Mouse (Mus musculus) gastrocnemius, postnatal 25 days (tissue): ENCODE measurements around the gene Oscp1. TPM values are rescaled to one million over a fixed set of nuclear protein-coding genes. Genes with fewer than 3 reads are reported as not detected.
A peak's percentile ranks its signal among the peaks of the same experiment; 100 is the strongest.

ENCODE experiments used
- DNase-seq: peaks from one replicate; pipeline ENCODE4 v3.0.0; 2022
- long read RNA-seq, 2 experiments: library from polyadenylated mRNA; stranded (forward); transcript quantifications; one replicate each; pipeline ENCODE4 v2.0.0; 2021
- total RNA-seq, 2 experiments: library from RNA; stranded (reverse); gene quantifications; 1 replicate in 1 of 2; 2 replicates in 1 of 2; pipeline ENCODE4 v1.2.3; 2021

The Oscp1 gene
- 1 to 10 TPM in 1 of 2 experiments, under 1 TPM in 1; 0.72 to 2.2 TPM for total RNA-seq
- long read RNA-seq, experiment 1, partial matches to known transcripts: 1 of 1 reads
- long read RNA-seq, experiment 1, other reads (novel, unspliced or antisense): 0 of 1 reads
- long read RNA-seq, experiment 2, full-length matches to known transcripts: 2 of 3 reads
- long read RNA-seq, experiment 2, partial matches to known transcripts: 0 of 3 reads
- long read RNA-seq, experiment 2, other reads (novel, unspliced or antisense): 1 of 3 reads

DNA sequence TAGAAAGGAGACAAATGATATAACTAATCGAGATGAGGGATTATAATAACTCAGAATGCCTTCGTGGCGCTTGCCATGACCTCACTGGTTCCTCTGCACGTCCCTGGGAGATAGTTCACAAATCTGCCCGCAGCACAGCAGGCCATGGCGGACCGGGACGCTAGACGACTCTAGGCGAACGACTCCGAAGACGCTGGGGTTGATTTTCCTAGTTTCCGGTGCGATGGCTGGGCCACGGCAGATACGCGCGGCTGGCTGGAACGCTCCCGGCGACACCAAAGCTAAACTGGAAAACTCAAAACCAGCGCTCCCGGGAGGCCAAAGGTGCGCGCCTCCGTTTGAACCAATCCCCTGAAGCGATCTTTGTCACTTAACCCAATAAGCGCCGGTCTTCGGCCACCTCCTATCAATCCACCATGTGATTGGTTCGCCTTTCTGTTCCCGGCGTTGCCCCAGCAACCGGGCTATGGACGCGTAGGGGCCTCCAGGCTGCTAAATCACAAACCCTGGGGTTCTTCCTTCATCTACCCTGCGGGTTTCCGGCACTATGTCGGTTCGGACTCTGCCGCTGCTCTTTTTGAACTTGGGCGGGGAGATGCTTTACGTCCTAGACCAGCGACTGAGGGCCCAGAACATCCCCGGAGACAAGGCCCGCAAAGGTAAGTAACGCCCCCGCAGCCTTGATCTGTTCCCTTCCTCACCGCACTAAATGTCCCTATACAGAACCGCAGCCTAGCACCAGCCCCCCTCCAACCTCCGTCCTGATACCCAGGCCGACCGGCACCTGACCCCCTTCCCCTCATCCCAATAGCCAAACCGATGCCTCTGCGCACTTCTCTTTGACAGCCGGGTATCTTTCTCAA is at the start of gene Oscp1:
Oscp1 (plus strand) TSS at position 432 of the 863 bp plus-strand sequence.
- peak; percentile 86 for DNase-seq

DNA sequence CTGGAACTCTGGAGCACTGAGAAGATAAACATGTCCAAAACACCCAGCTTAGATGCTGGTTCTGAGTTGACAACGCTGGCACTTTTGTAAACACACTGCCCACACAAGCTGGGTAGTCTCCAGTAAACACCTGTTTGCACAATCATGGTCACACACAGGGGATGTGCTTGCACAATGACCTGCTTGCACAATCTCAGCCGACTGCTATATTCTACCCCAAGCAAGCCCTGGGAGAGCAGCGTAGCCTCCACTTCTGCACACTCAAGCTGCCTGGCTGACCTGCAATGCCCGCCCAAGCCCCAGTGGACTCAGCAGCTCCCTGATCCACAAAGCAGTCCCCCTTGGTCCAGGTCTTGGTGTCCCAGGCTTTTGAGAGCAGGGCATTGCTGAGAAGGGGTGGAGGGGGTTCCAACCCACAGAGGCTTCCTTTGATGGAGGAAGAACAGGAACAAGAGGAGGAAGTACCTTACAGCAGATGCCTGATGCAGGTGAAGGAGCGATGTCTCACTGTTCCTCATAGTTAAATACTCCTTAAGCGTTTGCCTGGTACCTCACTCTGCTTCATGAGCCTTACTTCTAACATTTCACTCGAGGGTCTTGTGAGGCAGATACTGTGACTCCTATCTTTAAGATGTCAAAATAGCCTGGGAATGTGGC is 40.6 kb upstream of the Oscp1 start:
- no peak for DNase-seq

DNA sequence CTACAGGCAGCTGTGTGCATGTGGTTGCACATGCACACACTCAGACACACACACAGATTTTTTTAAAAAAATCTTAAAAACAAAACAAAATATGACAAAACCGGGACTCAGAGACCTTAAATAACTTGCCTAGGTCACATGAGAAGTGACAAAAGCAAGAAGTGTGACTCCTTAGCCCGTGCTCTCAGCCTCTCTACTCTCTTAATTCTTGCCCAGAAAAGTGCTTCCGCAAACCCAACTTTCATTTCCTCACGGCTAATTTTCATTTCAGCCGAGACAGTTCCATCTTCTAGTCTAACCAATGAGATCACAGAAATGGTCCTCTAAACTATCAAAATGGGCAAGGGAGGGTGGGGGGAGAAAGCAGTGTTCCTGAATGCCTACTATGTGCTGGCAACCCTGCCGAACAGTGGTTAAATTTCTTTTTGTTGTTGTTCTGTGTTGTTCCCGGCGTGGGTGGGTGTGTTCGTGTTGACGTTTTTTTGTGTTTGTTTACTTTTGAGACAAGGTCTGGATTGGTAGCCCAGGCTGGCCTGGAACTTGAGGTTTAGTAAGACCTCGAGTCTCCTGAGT is 39.3 kb upstream of the Oscp1 start:
- DNase-seq: no peak

DNA sequence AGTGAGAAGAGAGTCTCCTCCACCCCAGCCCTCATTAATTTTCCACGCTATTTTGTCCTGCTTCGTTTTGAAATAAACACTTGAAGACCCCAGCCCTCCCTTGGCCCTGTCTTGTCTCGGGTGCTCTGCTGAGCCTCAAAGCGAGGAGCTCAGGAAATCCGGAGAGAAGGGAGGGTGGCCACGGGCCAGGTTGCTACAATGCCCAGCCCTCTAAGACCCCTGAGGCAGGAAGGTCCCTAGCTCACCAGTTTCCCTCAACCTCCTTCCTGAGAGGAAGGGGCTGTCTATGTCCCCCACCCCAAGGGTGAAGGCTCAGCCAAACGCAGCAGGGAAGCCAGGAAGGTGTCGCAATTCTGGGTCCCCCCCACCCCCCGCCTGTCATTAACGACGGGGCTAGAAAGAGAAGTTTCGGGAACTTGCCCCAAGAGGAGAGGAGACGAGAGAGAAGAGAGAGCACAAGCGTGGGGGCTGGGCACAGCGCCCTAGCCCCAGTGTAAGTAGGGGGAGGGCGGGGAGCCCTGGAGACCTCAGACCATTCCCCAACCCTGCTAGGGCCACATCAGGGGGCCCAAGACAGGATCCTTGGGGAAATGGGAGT is 34.0 kb upstream of the Oscp1 start, which contains the start of gene Csf3r:
Csf3r (plus strand) TSS at position 248 of the 598 bp plus-strand sequence.
- no peak for DNase-seq

DNA sequence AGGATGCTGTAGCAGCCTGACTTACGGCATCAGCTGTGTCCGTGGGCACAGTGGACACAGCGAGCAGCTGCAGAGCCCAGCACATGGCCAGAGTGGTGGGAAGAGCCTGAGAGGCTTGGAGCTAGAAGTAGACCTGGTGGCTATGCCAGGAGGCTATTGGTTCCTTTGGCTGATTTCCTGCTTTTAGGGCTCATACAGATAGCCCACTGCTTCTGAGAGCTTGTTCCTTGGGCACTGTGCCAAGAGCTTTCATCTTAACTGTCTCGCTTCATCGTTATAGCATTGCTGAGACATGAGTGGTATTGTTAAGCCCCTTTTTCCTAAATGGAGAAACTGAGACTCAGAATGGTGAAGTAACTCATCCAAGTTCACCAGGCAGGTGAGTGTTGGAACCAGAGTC is 32.6 kb upstream of the Oscp1 start:
- DNase-seq: no peak

DNA sequence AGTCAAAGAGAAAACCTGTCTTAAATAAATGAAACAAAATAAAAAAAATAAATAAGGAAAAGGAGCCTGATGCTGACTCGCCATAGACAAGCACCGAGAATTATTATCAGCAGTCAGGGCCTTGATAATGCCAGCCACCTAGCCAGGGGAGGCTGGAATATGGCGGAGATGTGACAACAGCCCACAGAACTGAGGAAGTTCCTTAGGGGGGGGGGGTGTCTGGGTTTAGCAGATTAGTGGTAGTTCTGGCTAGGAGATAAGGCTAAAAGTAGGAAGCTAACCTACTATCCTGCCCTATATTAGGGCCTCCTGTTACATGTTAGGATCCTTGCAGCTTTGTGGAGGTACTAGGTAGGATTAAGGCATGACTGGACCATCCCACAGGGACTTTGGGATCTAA is 30.4 kb upstream of the Oscp1 start:
- no peak for DNase-seq

DNA sequence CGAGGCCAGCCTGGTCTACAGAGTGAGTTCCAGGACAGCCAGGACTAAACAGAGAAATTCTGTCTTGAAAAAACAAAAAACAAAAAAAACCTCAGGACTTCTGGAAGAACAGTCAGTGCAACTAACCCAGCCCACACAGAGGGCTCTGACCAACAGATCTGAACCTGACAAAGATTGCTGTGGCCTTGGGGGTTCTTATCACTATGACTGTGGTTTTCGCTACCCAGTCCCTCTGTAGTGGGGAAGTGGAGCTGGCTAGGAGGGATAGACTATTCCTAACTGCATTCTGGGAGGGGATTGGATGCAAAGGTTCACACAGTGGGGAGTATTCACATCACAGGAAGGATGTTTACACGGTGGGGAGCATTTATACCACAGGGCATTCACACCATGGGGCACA is 29.3 kb upstream of the Oscp1 start:
- no peak for DNase-seq

DNA sequence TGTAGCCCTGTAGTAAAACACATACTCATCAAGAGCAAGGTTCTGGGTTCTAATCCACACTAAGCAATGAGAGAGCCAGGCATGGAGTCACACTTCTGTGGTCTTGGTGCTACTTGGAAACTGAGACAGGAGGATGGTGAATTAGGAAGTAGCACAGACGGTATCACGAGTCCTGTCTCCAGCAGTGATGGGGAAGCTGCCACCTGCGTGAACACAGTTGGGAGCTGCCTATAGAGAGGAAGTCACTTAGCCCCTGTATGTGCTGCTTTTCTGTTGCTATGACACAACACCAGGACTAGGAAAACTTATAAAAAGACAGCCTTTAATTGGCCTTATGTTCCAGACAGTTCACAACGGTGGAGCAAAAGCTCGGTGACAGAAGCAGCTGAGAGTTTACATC is 27.7 kb upstream of the Oscp1 start:
- no peak for DNase-seq

DNA sequence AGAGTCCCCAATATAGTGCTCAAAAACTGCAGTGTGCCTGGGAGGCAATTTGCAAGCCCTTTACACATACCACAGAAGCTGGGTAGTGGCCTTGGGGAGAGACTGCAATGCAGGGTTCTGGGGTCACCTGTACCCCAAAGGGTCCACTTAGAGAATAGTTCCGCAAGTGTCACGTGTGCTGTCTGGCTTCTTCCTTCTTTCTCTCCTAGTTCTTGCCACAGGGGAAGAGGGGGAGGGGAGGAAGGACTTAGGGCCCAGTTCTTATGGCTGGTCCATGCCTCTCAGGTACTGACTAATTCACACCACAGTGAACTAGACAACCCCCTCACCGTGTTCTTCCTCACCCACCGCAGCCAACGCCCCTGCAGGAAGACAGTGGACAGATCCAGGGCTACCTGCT is 23.0 kb upstream of the Oscp1 start:
- no peak for DNase-seq

DNA sequence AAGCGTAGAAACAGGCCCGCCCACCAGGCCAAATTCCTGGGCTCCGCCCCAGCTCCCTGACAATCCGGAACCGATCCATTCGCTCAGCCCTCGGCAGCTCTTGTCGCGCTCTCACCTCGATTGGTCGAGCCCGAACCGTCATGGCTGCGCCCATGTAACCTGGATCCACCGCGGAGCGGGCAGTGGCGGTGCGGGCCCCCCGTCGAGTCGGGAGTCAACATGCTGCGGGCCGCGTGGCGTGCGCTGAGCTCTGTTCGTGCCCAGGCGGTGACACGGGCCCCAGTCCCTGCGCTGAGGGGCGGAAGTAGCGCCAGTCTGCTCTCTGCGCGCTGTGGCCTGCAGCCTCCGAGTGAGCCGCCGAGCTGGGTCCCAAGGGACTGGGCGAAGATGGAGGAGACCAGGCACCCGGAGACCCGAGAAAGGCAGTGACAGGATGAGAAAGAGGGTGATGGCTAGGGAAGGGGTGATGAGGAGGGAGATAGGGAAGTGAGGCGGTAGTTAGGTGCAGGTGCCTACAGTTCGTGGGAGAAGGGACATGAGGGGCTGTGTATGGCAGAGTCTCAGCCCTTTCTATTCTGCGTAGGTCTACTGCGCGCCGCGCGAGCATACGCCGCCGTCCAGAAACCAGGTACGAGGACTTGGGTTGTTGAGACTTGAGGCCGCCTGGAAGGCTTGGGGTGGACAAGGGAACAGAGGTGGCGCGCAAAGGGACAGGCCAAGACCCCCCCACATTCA is 11.3 kb upstream of the Oscp1 start, which contains the start of gene Mrps15:
Mrps15 (plus strand) TSS at position 75 of the 735 bp plus-strand sequence.
- peak; percentile 82 for DNase-seq

DNA sequence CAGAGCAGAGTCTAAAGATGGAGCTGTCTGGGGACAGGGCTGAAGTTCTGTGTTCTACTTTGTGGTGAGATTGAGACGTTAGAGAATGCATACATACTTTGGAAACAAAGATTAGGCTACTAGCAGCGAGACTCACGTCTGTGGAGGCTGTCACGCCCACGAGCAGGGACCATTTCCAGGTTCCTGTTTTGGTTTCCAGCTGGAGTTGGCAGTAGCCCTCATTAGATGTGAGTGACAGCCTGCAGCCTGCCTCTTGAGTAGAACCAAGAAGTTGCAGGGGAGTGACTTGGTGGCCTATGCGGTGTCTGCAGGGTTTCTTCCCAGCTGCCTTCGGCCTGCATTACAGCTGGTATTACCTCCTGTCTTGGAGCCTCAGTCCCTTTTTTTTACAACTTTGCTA is 6.7 kb upstream of the Oscp1 start:
- peak; percentile 17 for DNase-seq

DNA sequence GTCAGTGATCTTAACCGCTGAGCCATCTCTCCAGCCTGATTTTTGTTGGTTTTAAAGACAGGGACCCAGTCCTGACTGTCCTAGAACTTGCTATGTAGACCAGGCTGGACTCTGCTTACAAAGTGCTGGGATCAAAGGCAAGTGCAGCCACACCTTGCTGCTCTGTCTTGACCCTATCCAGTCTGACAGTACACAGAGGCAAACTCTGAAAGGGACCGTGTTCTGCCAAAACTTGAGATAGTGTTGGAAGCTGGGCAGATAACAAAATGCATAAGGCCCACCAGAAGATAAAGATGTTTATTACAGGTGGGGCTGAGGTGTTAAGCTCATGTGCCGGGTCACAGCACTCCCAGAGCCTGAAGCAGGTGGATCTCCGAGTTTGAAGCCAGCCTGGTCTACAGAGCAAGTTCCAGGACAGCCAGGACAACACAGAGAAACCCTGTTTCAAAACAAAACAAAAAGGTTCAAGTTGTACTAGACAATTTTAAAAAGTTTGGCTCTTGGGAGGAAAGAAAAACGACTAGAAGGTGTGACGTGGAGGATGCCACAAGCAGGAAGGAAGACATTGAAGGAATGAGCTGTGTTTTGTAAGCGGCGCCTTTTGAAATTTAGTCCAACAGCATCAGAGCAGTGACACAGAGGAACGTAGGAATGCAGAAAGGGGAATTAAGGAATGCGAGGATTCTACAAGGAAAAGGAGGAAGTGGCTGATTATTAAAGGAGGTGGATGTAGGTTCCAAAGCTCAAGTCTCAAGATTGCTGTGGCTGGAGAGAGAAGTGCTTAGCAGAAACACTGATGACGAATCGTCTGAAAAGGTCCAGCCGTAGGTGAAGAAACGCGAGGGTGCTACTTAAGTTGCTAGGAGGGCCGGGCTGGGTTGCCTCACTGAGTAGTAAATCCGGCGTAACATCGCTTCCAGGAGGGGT is 895 bp upstream of the Oscp1 start:
- no peak for DNase-seq

DNA sequence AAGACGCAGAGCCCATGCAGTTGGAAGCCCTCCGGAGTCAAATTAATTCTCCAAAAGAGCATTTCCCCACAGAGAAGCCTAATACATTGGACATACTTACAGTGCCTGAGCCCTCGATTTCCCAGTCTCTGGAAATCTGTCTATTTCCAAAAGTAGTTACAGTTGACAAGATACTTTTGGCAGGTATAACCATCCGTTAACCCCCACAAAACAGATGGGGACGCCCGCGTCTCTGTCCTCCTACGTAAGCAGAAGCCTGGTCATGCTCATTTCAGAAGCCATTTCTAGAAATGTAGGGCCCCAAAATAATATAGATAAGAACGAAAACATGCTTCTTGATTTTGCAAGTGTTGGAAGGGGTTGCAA is 615 bp downstream of the Oscp1 start:
- no peak for DNase-seq

DNA sequence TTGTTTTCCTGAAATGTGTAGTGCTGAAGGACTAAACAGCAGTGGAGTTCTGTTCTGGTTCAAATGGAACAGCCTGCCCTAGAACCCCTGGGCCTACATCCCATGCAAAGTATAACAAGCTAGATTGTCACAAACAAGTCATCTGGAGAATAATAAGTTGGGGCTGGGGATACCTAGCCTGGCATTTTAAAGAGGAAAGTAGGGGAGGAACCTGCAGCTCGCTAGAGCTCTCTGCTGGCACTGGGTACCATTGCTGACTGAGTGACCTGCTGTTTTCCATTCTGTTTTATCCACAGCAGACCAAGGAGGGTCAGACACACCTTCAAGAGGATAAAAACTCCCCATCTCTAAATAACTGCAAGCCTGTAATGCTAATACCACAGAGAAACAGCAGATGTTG is 4.5 kb downstream of the Oscp1 start:
- no peak for DNase-seq

DNA sequence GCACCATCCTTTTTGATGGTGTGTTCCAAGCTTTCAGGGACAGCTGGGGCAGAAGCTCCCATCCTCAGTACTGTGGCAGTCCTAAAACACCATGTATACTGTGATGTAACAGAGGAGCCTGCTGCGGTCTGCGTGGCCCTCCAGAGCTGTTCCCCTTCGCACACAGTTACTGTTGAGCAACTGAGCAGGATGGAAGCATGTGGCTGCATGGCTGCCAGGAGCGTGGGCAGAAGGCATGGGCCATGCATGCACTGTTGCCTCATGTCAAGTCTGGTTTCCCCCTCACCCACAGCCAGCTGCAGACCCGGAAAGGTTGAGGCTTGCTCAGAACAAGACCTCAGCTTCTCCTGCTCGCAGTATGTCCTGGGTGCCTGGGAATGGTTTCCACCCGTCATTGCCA is 6.9 kb downstream of the Oscp1 start:
- no peak for DNase-seq

DNA sequence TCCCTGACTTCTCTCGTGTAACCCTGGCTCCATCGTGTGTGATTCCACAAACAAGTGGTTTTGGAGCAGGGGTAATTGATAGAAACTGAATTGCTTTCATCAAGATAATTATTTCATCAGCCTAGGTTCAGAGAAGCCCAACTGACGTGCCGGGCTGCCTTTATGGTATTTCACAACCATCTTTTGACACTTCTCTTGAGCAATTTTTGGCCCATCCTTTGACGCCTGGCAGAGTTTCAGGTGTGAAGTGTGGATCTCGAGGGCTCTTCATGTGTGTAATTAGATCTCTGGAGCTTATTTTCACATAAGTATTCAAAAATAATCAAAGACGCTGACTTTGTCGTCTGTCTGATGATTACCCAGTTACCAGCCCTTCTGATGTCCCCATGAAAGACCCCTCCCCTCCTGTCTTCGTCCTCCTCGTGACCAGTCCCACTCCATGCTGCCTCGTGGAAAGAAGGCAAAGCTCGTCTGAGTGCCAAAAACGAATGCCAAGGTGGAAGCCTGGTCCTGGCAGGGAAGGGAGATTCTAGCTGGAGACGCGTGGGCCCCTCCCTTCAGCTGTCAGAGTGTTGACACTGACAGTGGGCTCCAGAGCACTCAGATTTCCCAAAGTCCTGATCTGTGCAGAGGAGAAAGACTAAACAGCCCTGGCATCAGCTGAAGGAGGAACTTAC is 9.2 kb downstream of the Oscp1 start:
- peak; percentile 45 for DNase-seq

DNA sequence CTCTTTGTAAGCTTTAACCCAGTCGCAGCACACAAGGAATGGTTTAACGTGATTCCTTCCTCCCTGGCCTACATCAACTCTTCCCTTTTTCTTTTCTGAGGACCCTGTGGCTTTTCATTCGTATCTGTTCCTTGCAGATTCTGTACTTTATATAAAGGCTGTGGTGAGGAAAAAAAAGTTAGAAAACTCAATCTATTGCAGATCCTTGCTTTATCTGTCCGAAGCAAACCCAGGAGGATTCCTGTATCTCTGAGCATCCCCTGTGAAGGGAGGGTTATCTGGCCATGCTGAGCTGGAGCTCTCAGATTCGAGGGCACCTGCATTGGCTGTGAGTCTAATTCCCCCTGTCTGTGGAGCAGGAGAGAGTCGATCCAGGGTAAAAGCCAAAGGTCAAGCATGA is 10.5 kb downstream of the Oscp1 start:
- no peak for DNase-seq

DNA sequence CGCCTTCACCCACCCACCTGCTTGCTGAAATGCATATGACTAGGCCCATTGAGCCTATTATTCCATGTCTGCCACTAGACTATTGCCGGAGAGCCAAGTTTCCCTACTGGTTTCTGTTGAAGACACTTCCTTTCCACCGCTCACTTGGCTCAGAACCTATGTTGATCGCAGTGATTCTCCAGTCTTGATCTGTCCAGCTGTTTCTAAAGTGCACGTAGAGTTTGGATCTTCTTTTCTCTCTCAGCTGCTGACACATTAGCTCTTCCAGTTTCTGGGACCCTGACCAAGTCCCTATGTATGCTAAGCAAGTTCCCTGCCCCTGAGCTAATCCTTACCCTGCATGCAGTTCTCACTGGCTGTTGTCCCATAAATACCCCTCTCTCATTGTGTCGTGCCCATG is 19.5 kb downstream of the Oscp1 start:
- DNase-seq: no peak

DNA sequence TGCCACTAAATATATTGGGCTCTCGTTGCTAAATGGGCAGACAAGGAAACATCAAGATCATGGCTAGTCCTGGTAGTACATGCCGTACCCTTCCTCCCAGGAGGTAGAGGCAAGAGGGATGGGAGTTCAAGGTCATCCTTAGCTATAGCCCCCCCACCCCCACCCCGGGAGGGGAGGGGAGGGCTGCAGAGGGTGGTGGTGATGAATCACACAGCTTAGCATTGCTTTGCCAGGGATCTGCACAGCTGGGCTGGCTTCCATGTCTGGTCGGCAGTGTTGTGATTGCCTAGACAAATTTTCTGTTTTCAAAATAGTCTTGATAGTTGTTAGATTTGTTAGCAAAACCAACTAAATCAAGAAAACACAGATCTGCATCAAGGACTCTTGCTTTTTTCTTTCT is 20.9 kb downstream of the Oscp1 start:
- no peak for DNase-seq

DNA sequence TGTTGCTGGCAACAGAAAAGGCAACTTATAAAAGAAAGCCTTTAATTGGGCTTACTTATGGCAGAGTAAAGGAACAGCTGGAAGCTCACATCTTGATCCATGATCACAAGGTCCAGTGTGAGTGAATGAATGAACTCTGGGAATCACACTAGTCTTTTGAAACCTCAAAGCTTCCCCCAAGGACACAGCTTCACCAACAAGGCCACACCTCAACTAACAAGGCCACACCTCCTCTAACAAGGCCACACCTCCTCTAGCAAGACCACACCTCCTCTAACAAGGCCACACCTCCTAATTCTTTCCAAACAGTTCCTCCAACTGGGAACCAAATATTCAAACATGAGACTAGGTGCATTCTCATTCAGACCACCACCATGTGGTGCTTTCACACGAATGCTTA is 23.2 kb downstream of the Oscp1 start:
- no peak for DNase-seq
